Mouse (Mus musculus): Measurements from ENCODE around the gene Traip. TPM values are rescaled to one million over a fixed set of nuclear protein-coding genes. Genes with fewer than 3 reads are reported as not detected.

The Traip gene
- total and polyA plus RNA-seq, 3 experiments = 0.37 to 1.2 (median 0.70) TPM

- peaks cover 6% of the 10 kb centered on the region for H3K4me1 ChIP-seq (ENCODE audit: control insufficient read depth, insufficient read depth, low read length)
- peak overlapping the region; percentile 52 for H3K27ac ChIP-seq
- WGBS = 73% methylated on average over 1 of the region's 1 CpGs
- no peak for TF ChIP-seq EP300 (IDR thresholded peaks at IDR 0.05; ENCODE audit: insufficient read depth, low read depth, low read length)
- no peak for TF ChIP-seq CTCF (IDR thresholded peaks at IDR 0.05)
- no peak for TF ChIP-seq POLR2A (IDR thresholded peaks at IDR 0.05; ENCODE audit: insufficient read depth, low read depth, low read length)
- no peak overlapping the region for H3K4me3 ChIP-seq
- peaks cover 27% of the 10 kb centered on the region for H3K36me3 ChIP-seq (ENCODE audit: control insufficient read depth, insufficient read depth, low read length)
- intact Hi-C loops (cut with DNase I) = no loop called here
- DNase-seq = no peak
- H3K27me3 ChIP-seq (ENCODE audit: control insufficient read depth, insufficient read depth, low read length) = no peaks in the 10 kb centered on the region
- H3K9ac ChIP-seq (ENCODE audit: low read depth, low read length) = no peak overlapping the region; the same call in 1 of the 2 replicates
- peaks cover 6% of the 10 kb centered on the region for H3K79me2 ChIP-seq (replicated peaks; ENCODE audit: control insufficient read depth, insufficient read depth, low read length)
Measured at GRCm38 (mm10) chr9:108020741-108021140, 70.8 kb downstream of the Traip start.

Other genes with a start within 250 kb of the Traip start
- gene Sema3f, start 239.7 kb upstream of the Traip start, total RNA-seq (2021) = 10 to 100 TPM; 13.4 to 16.8 TPM
- gene Sema3f, start 239.7 kb upstream of the Traip start, polyA plus RNA-seq (2012; rRNA removed) = 29.1 and 31.8 TPM in 2 replicates
- gene Rbm5, start 179.1 kb upstream of the Traip start, total RNA-seq (2021) = 10 to 100 TPM; 38.9 to 54.6 TPM
- gene Rbm5, start 179.1 kb upstream of the Traip start, polyA plus RNA-seq (2012; rRNA removed) = 50.5 and 68.3 TPM in 2 replicates
- 10 to 100 TPM; 29.8 to 31.2 TPM for gene Rbm6, start 76.9 kb upstream of the Traip start, total RNA-seq (2021)
- gene Rbm6, start 76.9 kb upstream of the Traip start, polyA plus RNA-seq (2012; rRNA removed) = 8.3 and 18.1 TPM in 2 replicates
- 10 to 100 TPM; 11.0 to 11.2 TPM for gene Mon1a, start 62.0 kb upstream of the Traip start, total RNA-seq (2021)
- 15.1 and 16.0 TPM in 2 replicates for gene Mon1a, start 62.0 kb upstream of the Traip start, polyA plus RNA-seq (2012; rRNA removed)
- 1 to 10 TPM; 3.1 to 3.3 TPM for gene Mst1r, start 43.3 kb upstream of the Traip start, total RNA-seq (2021)
- 11.3 and 12.5 TPM in 2 replicates for gene Mst1r, start 43.3 kb upstream of the Traip start, polyA plus RNA-seq (2012; rRNA removed)
- gene Actl11, start 21.7 kb upstream of the Traip start, total RNA-seq (2021) = not detected
- 0.09 and 0.14 TPM in 2 replicates for gene Actl11, start 21.7 kb upstream of the Traip start, polyA plus RNA-seq (2012; rRNA removed)
- not detected for gene Camkv, start 14.5 kb upstream of the Traip start, total RNA-seq (2021)
- 0.02 and 0.06 TPM in 2 replicates for gene Camkv, start 14.5 kb upstream of the Traip start, polyA plus RNA-seq (2012; rRNA removed)
- 10 to 100 TPM; 13.4 to 15.7 TPM for gene Uba7, start 25.4 kb downstream of the Traip start, total RNA-seq (2021)
- gene Uba7, start 25.4 kb downstream of the Traip start, polyA plus RNA-seq (2012; rRNA removed) = 53.2 and 59.0 TPM in 2 replicates
- not detected for gene Gm20661, start 32.9 kb downstream of the Traip start, total RNA-seq (2021)
- 0.32 and 1.2 TPM in 2 replicates for gene Gm20661, start 32.9 kb downstream of the Traip start, polyA plus RNA-seq (2012; rRNA removed)
- 1 to 10 TPM; 4.8 to 8.3 TPM for gene Inka1, start 35.7 kb downstream of the Traip start, total RNA-seq (2021)
- gene Inka1, start 35.7 kb downstream of the Traip start, polyA plus RNA-seq (2012; rRNA removed) = 12.6 and 15.7 TPM in 2 replicates
- 1 to 10 TPM in 1 of 2 experiments, under 1 TPM in 1; 0.20 to 1.1 TPM for gene Cdhr4, start 42.4 kb downstream of the Traip start, total RNA-seq (2021)
- 2.0 and 8.8 TPM in 2 replicates for gene Cdhr4, start 42.4 kb downstream of the Traip start, polyA plus RNA-seq (2012; rRNA removed)
- 1 to 10 TPM; 1.4 to 1.8 TPM for gene Gm20662, start 46.2 kb downstream of the Traip start, total RNA-seq (2021)
- 2.3 and 3.0 TPM in 2 replicates for gene Gm20662, start 46.2 kb downstream of the Traip start, polyA plus RNA-seq (2012; rRNA removed)
- gene Ip6k1, start 52.4 kb downstream of the Traip start, total RNA-seq (2021) = 10 to 100 TPM; 30.9 to 39.8 TPM
- 46.0 and 62.1 TPM in 2 replicates for gene Ip6k1, start 52.4 kb downstream of the Traip start, polyA plus RNA-seq (2012; rRNA removed)
- 10 to 100 TPM; 10.1 to 10.2 TPM for gene Gmppb, start 99.1 kb downstream of the Traip start, total RNA-seq (2021)
- 9.6 and 11.2 TPM in 2 replicates for gene Gmppb, start 99.1 kb downstream of the Traip start, polyA plus RNA-seq (2012; rRNA removed)
- gene Amigo3, start 103.0 kb downstream of the Traip start, total RNA-seq (2021) = 1 to 10 TPM; 1.5 to 2.0 TPM
- gene Amigo3, start 103.0 kb downstream of the Traip start, polyA plus RNA-seq (2012; rRNA removed) = 3.1 and 5.1 TPM in 2 replicates
- gene Mst1, start 130.3 kb downstream of the Traip start, total RNA-seq (2021) = not detected
- 0.59 TPM in 1 of 2 replicates, not detected in the other for gene Mst1, start 130.3 kb downstream of the Traip start, polyA plus RNA-seq (2012; rRNA removed)
- 10 to 100 TPM; 79.3 to 86.7 TPM for gene Rnf123, start 133.2 kb downstream of the Traip start, total RNA-seq (2021)
- 114 and 126 TPM in 2 replicates for gene Rnf123, start 133.2 kb downstream of the Traip start, polyA plus RNA-seq (2012; rRNA removed)
- 10 to 100 TPM; 37.6 to 39.3 TPM for gene Apeh, start 144.5 kb downstream of the Traip start, total RNA-seq (2021)
- 58.0 and 92.7 TPM in 2 replicates for gene Apeh, start 144.5 kb downstream of the Traip start, polyA plus RNA-seq (2012; rRNA removed)
- under 1 TPM; 0.03 to 0.05 TPM for gene Bsn, start 240.2 kb downstream of the Traip start, total RNA-seq (2021)
- gene Bsn, start 240.2 kb downstream of the Traip start, polyA plus RNA-seq (2012; rRNA removed) = 0.06 and 0.10 TPM in 2 replicates

All from heart, adult 2 months (tissue).